Mouse (Mus musculus) megakaryocyte, embryonic 14.5 days (primary cell): ENCODE measurements at regions not wholly inside any gene's neighbourhood (a gene's known extent, or its start where the extent isn't known, plus 50 kb on each side); places are given as distances from the start of the nearest gene placed in this dataset.

Experiments used
- H3K27me3 ChIP-seq: replicated peaks from 2 replicates; pipeline ENCODE3; 2012; ENCODE audit warnings: inconsistent platforms
- H3K36me3 ChIP-seq: replicated peaks from 2 replicates; pipeline ENCODE3; 2012; ENCODE audit warnings: low read length, inconsistent platforms, mixed read lengths
- H3K4me1 ChIP-seq: 2 replicates; pipeline ENCODE4 v1.6.1; 2012; ENCODE audit warnings: inconsistent platforms
- H3K4me3 ChIP-seq: replicated peaks from 2 replicates; pipeline ENCODE3; 2012; ENCODE audit warnings: moderate library complexity, mild to moderate bottlenecking, inconsistent platforms
- H3K9me3 ChIP-seq: 2 replicates; pipeline ENCODE4 v1.6.1; 2012; ENCODE audit warnings: inconsistent platforms
- FLI1 ChIP-seq: IDR thresholded peaks from 2 replicates; pipeline ENCODE4 v1.6.1; 2012; ENCODE audit warnings: low read length, inconsistent platforms, mixed read lengths
- GATA1 ChIP-seq: IDR thresholded peaks from 3 replicates; pipeline ENCODE4 v1.6.1; 2012; ENCODE audit warnings: mixed read lengths, low read length, inconsistent platforms, borderline replicate concordance

GRCm38 (mm10) chr14:96954462-96954861 is 435.6 kb upstream of the Klhl1 start:
- no peaks in the 10 kb centered on the region for H3K36me3 ChIP-seq
- TF ChIP-seq GATA1 (no peak), FLI1 (no peak)
- H3K4me1 ChIP-seq: peaks cover 3% of the 10 kb centered on the region; the same call in 1 of the 2 replicates
- no peaks in the 10 kb centered on the region for H3K27me3 ChIP-seq
- H3K4me3 ChIP-seq: no peak overlapping the region
- no peaks in the 10 kb centered on the region for H3K9me3 ChIP-seq

DNA sequence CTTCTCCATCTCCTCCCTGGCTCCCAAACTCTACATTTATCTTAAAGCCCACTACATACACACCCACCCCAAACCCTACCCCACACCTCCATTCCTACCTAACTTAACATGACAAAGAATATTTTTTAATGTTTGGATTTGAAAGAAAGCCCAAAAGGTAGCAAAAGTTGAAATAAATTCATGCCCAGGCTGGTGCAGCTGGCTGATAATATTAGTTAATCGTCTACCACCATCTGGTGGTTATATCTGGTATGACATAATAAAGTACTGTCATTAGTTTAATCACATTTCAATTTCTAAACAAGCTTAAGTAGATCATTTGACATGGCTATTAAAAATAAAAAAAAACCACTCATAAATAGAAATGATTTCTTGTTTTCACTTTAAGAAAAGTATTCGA is 389.8 kb upstream of the Klhl1 start:
- no peaks in the 10 kb centered on the region for H3K27me3 ChIP-seq
- TF ChIP-seq FLI1 (no peak), GATA1 (no peak)

GRCm38 (mm10) chr14:96879701-96880100 is 360.8 kb upstream of the Klhl1 start:
- Histone ChIP-seq H3K9me3 (no peaks in the 10 kb centered on the region), H3K4me3 (no peak overlapping the region), H3K36me3 (no peaks in the 10 kb centered on the region), H3K4me1 (no peaks in the 10 kb centered on the region), H3K27me3 (no peaks in the 10 kb centered on the region)
- TF ChIP-seq GATA1 (no peak), FLI1 (no peak)

More for the DNA sequence above, 389.8 kb upstream of the Klhl1 start:
- no peaks in the 10 kb centered on the region for H3K4me1 ChIP-seq
- H3K4me3 ChIP-seq: no peak overlapping the region
- H3K36me3 ChIP-seq: no peaks in the 10 kb centered on the region
- H3K9me3 ChIP-seq: no peaks in the 10 kb centered on the region

- no peak for TF ChIP-seq FLI1
- no peak for TF ChIP-seq GATA1
- H3K27me3 ChIP-seq: no peaks in the 10 kb centered on the region
- no peaks in the 10 kb centered on the region for H3K9me3 ChIP-seq
- H3K36me3 ChIP-seq: no peaks in the 10 kb centered on the region
- no peaks in the 10 kb centered on the region for H3K4me1 ChIP-seq
- no peak overlapping the region for H3K4me3 ChIP-seq
These were observed 353.1 kb upstream of the Klhl1 start for GRCm38 (mm10) chr14:96871969-96872368.

- H3K9me3 ChIP-seq: no peaks in the 10 kb centered on the region
- TF ChIP-seq FLI1 (no peak), GATA1 (no peak)
- no peaks in the 10 kb centered on the region for H3K4me1 ChIP-seq
- no peaks in the 10 kb centered on the region for H3K27me3 ChIP-seq
- H3K4me3 ChIP-seq: no peak overlapping the region
- H3K36me3 ChIP-seq: no peaks in the 10 kb centered on the region
These were observed 320.0 kb upstream of the Klhl1 start for GRCm38 (mm10) chr14:96838910-96839309.

DNA sequence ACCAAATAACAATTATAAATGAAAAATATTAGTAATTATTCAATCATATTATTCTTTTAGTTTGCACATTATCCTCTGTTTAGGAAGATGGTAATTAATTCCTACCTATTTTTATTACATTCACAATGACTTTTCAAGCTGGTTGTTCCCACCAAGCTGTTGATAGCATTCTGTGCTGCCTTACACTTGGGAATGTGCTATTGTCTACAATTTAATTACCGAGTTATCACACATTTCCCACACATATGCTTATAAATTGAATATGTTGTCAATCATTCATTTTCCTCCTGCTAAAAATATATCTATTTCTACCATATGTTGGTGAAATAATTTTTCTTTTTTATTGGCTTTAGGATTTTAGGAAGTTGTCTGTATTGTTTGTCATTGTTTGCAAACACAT is 306.2 kb upstream of the Klhl1 start:
- H3K9me3 ChIP-seq: no peaks in the 10 kb centered on the region
- H3K27me3 ChIP-seq: no peaks in the 10 kb centered on the region
- no peak for TF ChIP-seq FLI1
- no peak for TF ChIP-seq GATA1
- no peak overlapping the region for H3K4me3 ChIP-seq
- no peaks in the 10 kb centered on the region for H3K36me3 ChIP-seq
- H3K4me1 ChIP-seq: no peaks in the 10 kb centered on the region

DNA sequence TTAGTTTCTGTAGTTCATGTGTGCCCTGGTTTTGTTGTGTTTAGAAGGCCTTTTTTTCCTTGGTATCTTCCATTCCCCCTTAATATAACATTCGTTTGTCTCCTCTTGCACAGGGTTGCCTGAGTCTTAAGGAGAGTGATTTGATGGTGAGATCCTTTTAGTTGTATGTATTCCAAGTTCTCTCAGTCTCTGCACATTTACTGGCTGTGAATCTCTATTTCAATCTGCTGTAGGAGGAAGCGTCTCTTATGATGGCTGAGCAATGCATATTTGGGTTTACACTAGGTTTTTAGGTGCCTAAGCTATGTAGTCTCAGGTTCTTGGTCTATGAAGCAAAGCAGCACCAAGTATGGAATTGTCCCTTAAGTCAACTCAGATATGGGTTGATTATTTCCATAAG is 296.8 kb upstream of the Klhl1 start:
- Histone ChIP-seq H3K4me1 (no peaks in the 10 kb centered on the region), H3K36me3 (no peaks in the 10 kb centered on the region), H3K9me3 (no peaks in the 10 kb centered on the region), H3K27me3 (no peaks in the 10 kb centered on the region), H3K4me3 (no peak overlapping the region)
- TF ChIP-seq FLI1: no peak
- no peak for TF ChIP-seq GATA1

DNA sequence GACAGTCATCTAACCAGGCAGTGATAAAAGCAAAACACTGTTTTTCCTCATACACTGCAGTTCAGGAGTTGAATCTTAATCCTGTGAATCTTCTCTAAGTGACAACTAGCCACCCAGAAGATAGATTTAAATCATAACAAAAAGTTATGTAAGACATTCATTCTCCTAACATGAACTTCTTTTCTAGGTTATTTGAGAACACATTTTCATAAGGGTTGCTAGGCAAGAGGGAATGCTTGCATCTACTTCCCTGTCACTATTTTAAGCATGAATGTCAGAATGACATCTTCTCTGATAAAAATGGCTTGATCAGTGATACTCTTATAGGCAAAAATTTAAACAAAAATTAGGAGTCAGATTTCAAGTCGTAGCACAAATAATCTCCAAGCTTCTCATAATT is 286.4 kb upstream of the Klhl1 start:
- TF ChIP-seq GATA1: no peak
- no peak for TF ChIP-seq FLI1
- H3K4me1 ChIP-seq: no peaks in the 10 kb centered on the region
- no peaks in the 10 kb centered on the region for H3K9me3 ChIP-seq
- no peaks in the 10 kb centered on the region for H3K27me3 ChIP-seq
- H3K36me3 ChIP-seq: no peaks in the 10 kb centered on the region
- no peak overlapping the region for H3K4me3 ChIP-seq

DNA sequence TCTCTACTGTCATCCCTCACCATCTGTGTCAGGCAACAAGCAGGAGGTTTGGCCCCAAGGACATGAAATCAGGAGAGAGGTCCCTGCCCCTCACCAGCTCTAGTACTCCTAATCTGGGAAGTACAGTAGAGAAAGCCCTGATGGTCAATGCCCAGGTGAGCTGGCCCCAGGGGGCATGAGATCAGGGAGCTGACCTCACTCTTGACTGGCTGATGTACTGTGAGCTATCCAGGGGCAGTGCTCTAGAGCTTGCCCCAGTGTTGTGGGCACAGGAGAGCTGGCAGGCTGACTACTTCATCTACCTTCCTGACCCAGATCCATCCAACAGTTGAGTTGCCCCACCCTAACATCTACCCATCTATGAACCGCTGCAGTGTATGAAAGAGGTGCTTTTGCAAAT is 275.9 kb upstream of the Klhl1 start:
- no peaks in the 10 kb centered on the region for H3K4me1 ChIP-seq
- no peaks in the 10 kb centered on the region for H3K36me3 ChIP-seq
- H3K9me3 ChIP-seq: no peaks in the 10 kb centered on the region
- H3K27me3 ChIP-seq: no peaks in the 10 kb centered on the region
- no peak for TF ChIP-seq GATA1
- TF ChIP-seq FLI1: no peak
- H3K4me3 ChIP-seq: no peak overlapping the region

DNA sequence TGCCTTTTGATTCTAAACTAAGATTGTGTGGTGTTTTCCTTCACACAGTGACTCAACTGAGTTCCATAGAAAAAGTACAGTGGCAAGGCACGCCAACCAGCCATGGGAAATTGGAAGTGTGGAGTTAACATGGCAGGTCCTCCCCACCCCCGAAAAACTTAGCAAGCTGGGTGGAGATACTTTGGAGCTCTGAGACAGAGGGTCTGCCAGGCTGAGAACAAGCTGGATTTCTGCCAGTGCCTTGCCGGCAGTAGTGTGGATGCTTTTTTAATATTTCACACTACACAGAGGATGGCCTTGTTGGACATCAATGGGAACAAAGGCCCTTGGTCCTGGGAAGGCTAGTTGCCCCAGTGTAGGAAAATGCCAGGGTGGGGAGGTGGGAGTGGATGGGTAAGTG is 269.0 kb upstream of the Klhl1 start:
- no peak overlapping the region for H3K4me3 ChIP-seq
- no peaks in the 10 kb centered on the region for H3K27me3 ChIP-seq
- no peaks in the 10 kb centered on the region for H3K4me1 ChIP-seq
- TF ChIP-seq GATA1: no peak
- no peak for TF ChIP-seq FLI1
- H3K9me3 ChIP-seq: no peaks in the 10 kb centered on the region
- no peaks in the 10 kb centered on the region for H3K36me3 ChIP-seq

- H3K36me3 ChIP-seq: no peaks in the 10 kb centered on the region
- no peaks in the 10 kb centered on the region for H3K9me3 ChIP-seq
- no peaks in the 10 kb centered on the region for H3K27me3 ChIP-seq
- no peaks in the 10 kb centered on the region for H3K4me1 ChIP-seq
- no peak overlapping the region for H3K4me3 ChIP-seq
- TF ChIP-seq FLI1 (no peak), GATA1 (no peak)
These were observed 268.4 kb upstream of the Klhl1 start for GRCm38 (mm10) chr14:96787286-96787685.
